In the genomic region with DNA sequence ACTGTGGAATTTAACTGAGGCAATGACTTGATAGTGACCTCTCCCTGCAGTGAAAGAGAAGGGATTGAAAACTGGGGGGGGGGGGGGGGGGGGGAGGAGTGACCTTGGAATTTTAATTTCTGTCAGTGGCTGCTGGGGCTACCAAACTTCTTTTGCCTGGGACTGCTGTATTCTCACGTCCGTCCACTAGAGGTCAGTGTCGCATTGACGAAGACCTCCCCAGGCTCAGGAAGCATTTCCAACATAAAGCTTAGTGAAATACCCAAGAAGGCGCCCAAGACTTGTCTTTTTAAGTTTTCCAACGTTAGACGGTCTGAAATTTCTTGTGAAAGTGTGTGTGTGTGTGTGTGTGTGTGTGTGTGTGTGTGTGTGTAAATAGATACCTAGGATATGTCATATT, we compare ENCODE assay signal across 8 mouse cellular contexts.
DNase-seq lines count a peak whose midpoint lies in the region; ATAC-seq lines count a peak whose summit lies in the region.

No protein-coding gene starts in this region.

- H3K36me3 ChIP-seq in forebrain, embryonic 13.5 days (ENCODE audit: poor library complexity, severe bottlenecking) = no peaks in the 10 kb centered on the region

- peaks cover 5% of the 10 kb centered on the region; the same call in 1 of the 2 replicates for H3K9me3 ChIP-seq in forebrain, embryonic 13.5 days (replicated peaks)

- H3K4me2 ChIP-seq in forebrain, embryonic 13.5 days = no peak overlapping the region

- no peaks in the 10 kb centered on the region for H3K27me3 ChIP-seq in forebrain, embryonic 13.5 days

- no peak overlapping the region for H3K27ac ChIP-seq in forebrain, embryonic 13.5 days

- 9% methylated on average over 7 of the region's 7 CpGs for WGBS in forebrain, embryonic 13.5 days

- peaks cover 24% of the 10 kb centered on the region for H3K4me1 ChIP-seq in forebrain, embryonic 13.5 days

- peak; percentile 59 for DNase-seq in 3134 (ENCODE audit: extremely low read depth, insufficient read length, low spot score)
- DNase-seq in CD4-positive, CD25-positive, alpha-beta regulatory T cell, adult 2 months (ENCODE audit: low read depth, low spot score) = peak; percentile 90
- DNase-seq in brain, adult 2 months (ENCODE audit: low read depth, low spot score) = peak; percentile 91
- DNase-seq in kidney, adult 9 months = peak; percentile 69
- peak; percentile 60 to 66 for DNase-seq in lung, adult 18-20 months
- DNase-seq in right cerebral cortex, postnatal 14 days = peak; percentile 80

- H3K9ac ChIP-seq in forebrain, embryonic 13.5 days = no peak overlapping the region

- ATAC-seq in forebrain, embryonic 13.5 days = peak; percentile 20; the same call in 1 of the 2 replicates
- no peak for ATAC-seq in inflammation-experienced regulatory T-cells, adult 6 months

- H3K4me3 ChIP-seq in forebrain, embryonic 13.5 days = no peak overlapping the region
